Mouse (Mus musculus) heart, adult 2 months (tissue): ENCODE data around the gene Iqschfp. TPM values are rescaled to one million over a fixed set of nuclear protein-coding genes. Genes with fewer than 3 reads are reported as not detected.

Source experiments
- DNase-seq, 2 experiments: peaks; one replicate each; pipeline ENCODE4 v3.0.0; 2021
- H3K27ac ChIP-seq: fragments of 200-600 bp; 2 replicates; pipeline ENCODE4 v1.8.1; 2022
- H3K27me3 ChIP-seq: fragments of 200-500 bp; 2 replicates; pipeline ENCODE4 v1.6.1; 2012; ENCODE audit warnings: mild to moderate bottlenecking, low read length, inconsistent platforms, mixed read lengths; ENCODE audit not compliant: control insufficient read depth, insufficient read depth
- H3K36me3 ChIP-seq: fragments of 200-500 bp; 2 replicates; pipeline ENCODE4 v1.6.1; 2012; ENCODE audit warnings: low read length, inconsistent platforms; ENCODE audit not compliant: control insufficient read depth, insufficient read depth
- H3K4me1 ChIP-seq: fragments of 200-500 bp; 2 replicates; pipeline ENCODE4 v1.6.1; 2011; ENCODE audit warnings: low read length; ENCODE audit not compliant: control insufficient read depth, insufficient read depth
- H3K4me3 ChIP-seq: fragments of 200-600 bp; 2 replicates; pipeline ENCODE4 v1.8.1; 2022
- H3K79me2 ChIP-seq: fragments of 200-500 bp; replicated peaks from 2 replicates; pipeline ENCODE4 v1.6.1; 2012; ENCODE audit warnings: mild to moderate bottlenecking, inconsistent platforms, low read length, moderate library complexity, mixed read lengths; ENCODE audit not compliant: control insufficient read depth, insufficient read depth
- H3K9ac ChIP-seq: fragments of 200-500 bp; 2 replicates; pipeline ENCODE4 v1.6.1; 2012; ENCODE audit warnings: low read depth, mild to moderate bottlenecking, control low read depth, inconsistent platforms, low read length, mixed read lengths
- CTCF ChIP-seq: fragments of 200-600 bp; IDR thresholded peaks from 2 replicates; pipeline ENCODE4 v1.8.1; 2022; ENCODE audit warnings: antibody characterized with exemption, mild to moderate bottlenecking, moderate library complexity
- EP300 ChIP-seq: fragments of 200-500 bp; IDR thresholded peaks from 2 replicates; pipeline ENCODE4 v1.6.1; 2011; ENCODE audit warnings: low read depth, low read length, control low read depth; ENCODE audit not compliant: insufficient read depth
- POLR2A ChIP-seq: fragments of 200-500 bp; IDR thresholded peaks from 2 replicates; pipeline ENCODE4 v1.6.1; 2011; ENCODE audit warnings: mild to moderate bottlenecking, low read depth, low read length, control low read depth; ENCODE audit not compliant: insufficient read depth
- WGBS: fragments of 180-500 bp; shearing (Covaris S2); methylation state at CpG from one replicate; pipeline ENCODE4 v1.1.7; 2018; 5-methylcytosine and 5-hydroxymethylcytosine counted together
- intact Hi-C: fragments of 180-260 bp; cut with DNase I; formaldehyde crosslinking; loops from one replicate; pipeline ENCODE4 v1.15.1; 2025
- polyA plus RNA-seq: library from polyadenylated mRNA; depleted of rRNA; stranded (reverse); fragments of >200 nt; gene quantifications from 2 replicates; pipeline ENCODE4 v1.2.3, GENCODE M21; 2012
- total RNA-seq, 2 experiments: library from RNA; stranded (reverse); gene quantifications; 2 replicates each; pipeline ENCODE4 v1.2.3; 2021

Gene Iqschfp
- total and polyA plus RNA-seq, 3 experiments: not detected

GRCm38 (mm10) chr3:68633577-68633976, 741.5 kb downstream of the Iqschfp start:
- peaks cover 1% of the 10 kb centered on the region; the same call in 1 of the 2 replicates for H3K4me1 ChIP-seq
- intact Hi-C loops: no loop called here
- no peaks in the 10 kb centered on the region for H3K79me2 ChIP-seq
- H3K27ac ChIP-seq: no peak overlapping the region
- TF ChIP-seq POLR2A (no peak), EP300 (no peak), CTCF (no peak)
- no peak overlapping the region for H3K9ac ChIP-seq
- WGBS: 92% methylated on average over 4 of the region's 4 CpGs
- H3K4me3 ChIP-seq: no peak overlapping the region
- no peaks in the 10 kb centered on the region for H3K27me3 ChIP-seq
- H3K36me3 ChIP-seq: no peaks in the 10 kb centered on the region; the same call in 1 of the 2 replicates
- DNase-seq: no peak

DNA sequence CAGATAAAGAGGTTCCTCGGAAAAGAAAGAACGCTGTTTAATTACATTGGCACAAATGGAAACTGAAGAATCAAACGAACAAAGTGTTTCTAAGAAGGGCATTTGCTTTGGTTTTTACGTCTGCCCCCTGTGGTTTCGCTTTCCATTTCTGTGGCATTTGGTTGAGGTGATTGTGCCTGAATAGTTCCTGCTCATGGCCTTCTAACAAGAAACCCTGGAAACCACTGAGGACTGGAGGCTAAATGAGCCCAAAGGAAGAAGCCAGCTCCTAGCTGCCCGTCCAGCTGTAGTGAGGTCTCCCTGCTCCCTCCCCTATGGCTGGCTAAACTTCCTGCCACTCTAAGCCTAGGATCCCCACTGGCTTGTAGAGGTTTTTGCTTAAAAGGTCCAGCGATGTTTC, 745.9 kb downstream of the Iqschfp start:
- H3K9ac ChIP-seq: no peak overlapping the region
- H3K79me2 ChIP-seq: no peaks in the 10 kb centered on the region
- intact Hi-C loops: no loop called here
- no peak for DNase-seq
- no peaks in the 10 kb centered on the region for H3K27me3 ChIP-seq
- H3K4me3 ChIP-seq: no peak overlapping the region
- no peaks in the 10 kb centered on the region for H3K36me3 ChIP-seq
- WGBS: 53% methylated on average over 7 of the region's 7 CpGs
- no peaks in the 10 kb centered on the region for H3K4me1 ChIP-seq
- TF ChIP-seq CTCF (no peak), EP300 (no peak), POLR2A (no peak)
- H3K27ac ChIP-seq: no peak overlapping the region

GRCm38 (mm10) chr3:68638703-68639102, 746.7 kb downstream of the Iqschfp start:
- H3K9ac ChIP-seq: no peak overlapping the region
- intact Hi-C loops: no loop called here
- H3K27ac ChIP-seq: no peak overlapping the region
- H3K4me1 ChIP-seq: no peaks in the 10 kb centered on the region
- no peak overlapping the region for H3K4me3 ChIP-seq
- TF ChIP-seq CTCF: no peak
- TF ChIP-seq POLR2A: no peak
- TF ChIP-seq EP300: no peak
- H3K27me3 ChIP-seq: no peaks in the 10 kb centered on the region
- WGBS: 83% methylated on average over 1 of the region's 1 CpGs
- H3K36me3 ChIP-seq: no peaks in the 10 kb centered on the region
- no peak for DNase-seq
- H3K79me2 ChIP-seq: no peaks in the 10 kb centered on the region

- H3K27ac ChIP-seq: no peak overlapping the region
- WGBS: 76% methylated on average over 7 of the region's 7 CpGs
- intact Hi-C loops: no loop called here
- TF ChIP-seq EP300 (no peak), POLR2A (no peak), CTCF (no peak)
- H3K36me3 ChIP-seq: no peaks in the 10 kb centered on the region
- no peaks in the 10 kb centered on the region for H3K27me3 ChIP-seq
- no peaks in the 10 kb centered on the region for H3K4me1 ChIP-seq
- no peaks in the 10 kb centered on the region for H3K79me2 ChIP-seq
- no peak overlapping the region for H3K4me3 ChIP-seq
- no peak overlapping the region for H3K9ac ChIP-seq
- DNase-seq: no peak
These were observed 750.9 kb downstream of the Iqschfp start for GRCm38 (mm10) chr3:68642935-68643334.

GRCm38 (mm10) chr3:68646387-68647130, 754.5 kb downstream of the Iqschfp start:
- Histone ChIP-seq H3K79me2 (no peaks in the 10 kb centered on the region), H3K27me3 (no peaks in the 10 kb centered on the region), H3K36me3 (no peaks in the 10 kb centered on the region), H3K9ac (no peak overlapping the region), H3K27ac (no peak overlapping the region), H3K4me3 (no peak overlapping the region), H3K4me1 (no peaks in the 10 kb centered on the region)
- 76% methylated on average over 6 of the region's 6 CpGs for WGBS
- intact Hi-C loops: no loop called here
- TF ChIP-seq CTCF: peak; percentile 63
- no peak for TF ChIP-seq POLR2A
- peak in 1 of 2 experiments; percentile 24 for DNase-seq

GRCm38 (mm10) chr3:68647282-68647681, 755.2 kb downstream of the Iqschfp start:
- Histone ChIP-seq H3K4me1 (no peaks in the 10 kb centered on the region), H3K79me2 (no peaks in the 10 kb centered on the region), H3K36me3 (no peaks in the 10 kb centered on the region), H3K9ac (no peak overlapping the region), H3K4me3 (no peak overlapping the region), H3K27ac (no peak overlapping the region), H3K27me3 (no peaks in the 10 kb centered on the region)
- intact Hi-C loops: no loop called here
- TF ChIP-seq POLR2A (no peak), CTCF (no peak), EP300 (no peak)
- no peak for DNase-seq
- 73% methylated on average over 3 of the region's 3 CpGs for WGBS
